Mouse (Mus musculus) stomach, postnatal 0 days (tissue): Measurements from ENCODE around the gene Aagab.

Experiments used
- CTCF ChIP-seq: IDR thresholded peaks from 2 replicates; pipeline ENCODE4 v1.5.1; 2016; ENCODE audit warnings: antibody characterized with exemption, low read depth, mild to moderate bottlenecking, moderate library complexity
- EP300 ChIP-seq: optimal IDR thresholded peaks from 2 replicates; pipeline ENCODE3; 2016; ENCODE audit warnings: antibody characterized with exemption

DNA sequence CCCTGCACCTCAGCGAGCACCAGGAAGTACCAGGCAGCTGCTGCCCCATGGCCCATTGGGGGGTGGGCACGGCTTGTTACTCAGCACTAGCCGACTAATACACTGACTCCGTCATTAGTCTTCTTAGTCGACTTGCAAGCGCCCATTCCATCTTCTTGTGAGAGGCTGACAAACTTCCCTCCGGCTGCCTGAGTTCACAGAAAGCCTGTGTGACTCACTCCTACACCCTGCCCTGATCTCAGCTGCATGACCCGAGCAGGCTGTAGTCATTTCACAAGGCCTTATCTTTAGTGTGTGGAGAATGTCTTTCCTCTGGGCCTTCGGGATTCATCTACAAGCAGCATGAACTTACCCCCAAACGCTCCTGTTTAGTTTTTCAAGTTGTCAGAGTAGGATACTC is 72.2 kb downstream of the Aagab start:
- no peak for TF ChIP-seq CTCF
- no peak for TF ChIP-seq EP300
